Mouse (Mus musculus) intestine, postnatal 0 days (tissue): Measurements from ENCODE around the gene Prdm11. TPM values are rescaled to one million over a fixed set of nuclear protein-coding genes. Genes with fewer than 3 reads are reported as not detected.

Experiments used
- ATAC-seq: fragments of 200-750 bp; cut with Nextera tagmentation; 2 replicates; pipeline ENCODE4 v1.8.0; 2017; ENCODE audit warnings: mild to moderate bottlenecking, moderate TSS enrichment, moderate library complexity
- H3K27ac ChIP-seq: fragments of 300-500 bp; sonication (generic); 2 replicates; pipeline ENCODE4 v1.5.1; 2014; ENCODE audit warnings: mild to moderate bottlenecking, low read depth, low read length, moderate library complexity
- H3K27me3 ChIP-seq: fragments of 300-500 bp; sonication (generic); replicated peaks from 2 replicates; pipeline ENCODE4 v1.6.1; 2014; ENCODE audit warnings: low read length, mixed read lengths; ENCODE audit not compliant: control insufficient read depth, insufficient read depth
- H3K36me3 ChIP-seq: fragments of 300-500 bp; sonication (generic); 2 replicates; pipeline ENCODE4 v1.6.1; 2014; ENCODE audit warnings: mild to moderate bottlenecking, moderate library complexity; ENCODE audit not compliant: control insufficient read depth, insufficient read depth
- H3K4me1 ChIP-seq: fragments of 300-500 bp; sonication (generic); replicated peaks from 2 replicates; pipeline ENCODE4 v1.6.1; 2014; ENCODE audit warnings: antibody characterized with exemption, low read length, mixed read lengths; ENCODE audit not compliant: control insufficient read depth, insufficient read depth
- H3K4me2 ChIP-seq: fragments of 300-500 bp; sonication (generic); replicated peaks from 2 replicates; pipeline ENCODE4 v1.6.1; 2014; ENCODE audit warnings: low read depth, mild to moderate bottlenecking, moderate library complexity
- H3K4me3 ChIP-seq: fragments of 300-500 bp; sonication (generic); 2 replicates; pipeline ENCODE4 v1.5.1; 2014; ENCODE audit warnings: low read depth, low read length
- H3K9ac ChIP-seq: fragments of 300-500 bp; sonication (generic); 2 replicates; pipeline ENCODE4 v1.6.1; 2014; ENCODE audit warnings: mild to moderate bottlenecking, low read depth, low read length
- H3K9me3 ChIP-seq: fragments of 300-500 bp; sonication (generic); 2 replicates; pipeline ENCODE4 v1.6.1; 2016; ENCODE audit warnings: mixed run types; ENCODE audit not compliant: control insufficient read depth
- CTCF ChIP-seq: sonication (generic); IDR thresholded peaks from 2 replicates; pipeline ENCODE4 v1.5.1; 2016; ENCODE audit warnings: low read depth, mild to moderate bottlenecking, control low read depth, antibody characterized with exemption, moderate library complexity
- WGBS: fragments of 180-500 bp; shearing (Covaris S2); extraction: QIAGEN DNeasy Blood & Tissue Kit; methylation state at CpG from one replicate; pipeline ENCODE4 v1.1.7; 2014; 5-methylcytosine and 5-hydroxymethylcytosine counted together
- polyA plus RNA-seq: library from polyadenylated mRNA; unstranded; fragments of >200 nt; fragmentation: Nextera tagmentation; extraction: Ambion mirVana; gene quantifications from 2 replicates; pipeline ENCODE4 v1.2.1, GENCODE M21; 2015

The Prdm11 gene
- polyA plus RNA-seq, 1 experiment from 2014 or later: 2.3 TPM

DNA sequence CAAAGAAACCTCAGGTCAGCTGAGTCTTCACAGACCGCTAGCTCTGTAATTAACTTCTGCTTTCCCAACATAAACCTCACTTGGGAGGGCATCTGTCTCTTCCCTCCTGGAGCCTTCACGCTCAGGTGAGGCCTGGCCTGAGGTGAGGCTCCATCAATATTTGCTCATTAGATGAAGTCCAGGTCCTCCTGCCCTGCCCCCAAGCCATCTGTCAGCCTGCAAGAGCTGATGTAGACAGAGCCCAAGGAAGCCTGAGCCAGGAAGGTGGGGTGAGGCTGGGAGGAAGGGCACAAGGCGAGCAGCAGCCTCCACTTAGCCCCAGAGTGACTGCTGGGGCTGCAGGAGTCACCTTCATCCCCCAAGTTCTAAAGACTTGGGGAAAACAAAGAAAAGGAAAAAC lies 110.5 kb downstream of the Prdm11 start:
- WGBS: 60% methylated on average over 3 of the region's 3 CpGs

DNA sequence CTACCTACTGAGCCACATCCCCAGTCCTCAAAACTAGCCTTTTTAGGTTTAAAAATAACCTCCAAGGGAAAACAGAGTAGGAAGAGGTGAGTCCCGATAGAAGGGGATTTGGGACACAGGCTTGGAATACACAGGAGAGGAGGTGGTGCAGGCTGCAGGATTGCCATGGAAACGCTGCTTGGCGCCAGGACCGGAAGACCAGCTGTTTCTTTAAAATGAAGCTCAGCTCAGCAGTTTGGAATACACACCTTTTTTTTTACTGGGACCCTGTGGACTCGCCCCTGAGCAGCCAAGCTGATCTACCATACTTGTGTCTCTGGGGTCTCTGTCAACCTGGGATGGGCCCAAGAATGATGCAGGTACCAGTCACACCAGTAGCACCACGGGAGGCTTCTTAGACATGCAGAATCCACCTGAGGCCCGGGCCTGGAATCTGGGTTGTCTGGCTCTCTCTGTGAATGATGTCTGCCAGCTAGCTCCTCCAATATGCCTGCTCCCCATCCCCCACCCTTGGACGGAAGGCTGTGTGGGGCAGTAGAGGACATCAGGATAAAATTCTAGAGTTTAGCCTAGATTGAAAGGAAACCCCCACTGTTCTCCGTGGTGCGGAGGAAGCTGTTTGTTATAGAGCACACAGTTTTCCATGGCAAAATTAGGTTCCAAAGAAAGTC lies 111.5 kb downstream of the Prdm11 start:
- no peaks in the 10 kb centered on the region for H3K27me3 ChIP-seq
- no peak overlapping the region for H3K4me3 ChIP-seq
- ATAC-seq: no peak
- H3K4me1 ChIP-seq: no peaks in the 10 kb centered on the region
- H3K36me3 ChIP-seq: no peaks in the 10 kb centered on the region
- H3K4me2 ChIP-seq: no peak overlapping the region
- H3K27ac ChIP-seq: no peak overlapping the region
- 34% methylated on average over 10 of the region's 10 CpGs for WGBS
- H3K9me3 ChIP-seq: no peaks in the 10 kb centered on the region
- TF ChIP-seq CTCF: no peak
- H3K9ac ChIP-seq: no peak overlapping the region

More for the DNA sequence above, 110.5 kb downstream of the Prdm11 start:
- no peak overlapping the region for H3K4me3 ChIP-seq
- no peak overlapping the region for H3K4me2 ChIP-seq
- ATAC-seq: no peak; the same call in 1 of the 2 replicates
- no peak overlapping the region for H3K27ac ChIP-seq
- H3K9ac ChIP-seq: no peak overlapping the region
- no peaks in the 10 kb centered on the region for H3K4me1 ChIP-seq
- H3K9me3 ChIP-seq: no peaks in the 10 kb centered on the region
- H3K36me3 ChIP-seq: no peaks in the 10 kb centered on the region
- no peak for TF ChIP-seq CTCF
- no peaks in the 10 kb centered on the region for H3K27me3 ChIP-seq

DNA sequence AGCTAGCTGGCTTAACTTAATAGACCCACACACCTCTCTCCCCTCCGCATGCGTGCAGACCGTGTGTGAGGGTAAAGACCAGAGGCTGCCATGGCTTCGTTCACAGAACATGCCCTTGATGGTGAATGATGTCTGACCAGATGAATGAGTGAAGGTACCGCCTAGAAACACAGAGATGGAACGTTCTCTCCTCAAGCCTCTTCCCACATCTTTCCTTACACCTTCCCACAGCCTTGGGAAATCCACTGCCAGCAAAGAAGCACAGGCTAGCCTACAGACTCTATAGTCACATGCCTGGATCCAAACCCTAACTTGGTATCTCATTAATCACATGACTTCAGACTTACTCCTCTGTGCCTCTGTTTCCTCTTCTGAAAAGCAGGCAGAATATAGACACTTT lies 112.6 kb downstream of the Prdm11 start:
- 90% methylated on average over 6 of the region's 6 CpGs for WGBS
- Histone ChIP-seq H3K4me1 (no peaks in the 10 kb centered on the region), H3K4me3 (no peak overlapping the region), H3K9me3 (no peaks in the 10 kb centered on the region), H3K9ac (no peak overlapping the region), H3K4me2 (no peak overlapping the region), H3K36me3 (no peaks in the 10 kb centered on the region), H3K27ac (no peak overlapping the region), H3K27me3 (no peaks in the 10 kb centered on the region)
- ATAC-seq: no peak
- TF ChIP-seq CTCF: no peak

DNA sequence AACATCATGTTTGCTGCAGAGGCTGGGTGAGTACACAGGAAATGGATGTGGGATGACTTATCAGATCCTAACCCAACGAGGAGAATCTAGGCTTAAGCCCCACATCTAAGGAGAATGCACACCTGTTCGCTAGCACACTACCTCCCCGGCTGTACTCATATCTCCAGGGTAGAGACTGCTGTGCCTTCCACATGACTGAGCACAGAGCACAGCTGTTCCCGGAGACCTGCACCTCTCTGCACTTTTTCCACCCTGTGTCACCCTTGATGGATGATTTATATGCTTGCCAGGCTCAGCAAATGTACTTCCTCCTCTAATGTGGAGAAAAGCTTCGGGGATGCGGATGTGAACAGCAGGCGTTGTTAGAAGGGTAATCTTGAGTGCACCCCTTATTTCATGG lies 114.9 kb downstream of the Prdm11 start:
- 56% methylated on average over 7 of the region's 7 CpGs for WGBS
- Histone ChIP-seq H3K27ac (no peak overlapping the region), H3K9me3 (no peaks in the 10 kb centered on the region), H3K9ac (no peak overlapping the region), H3K4me2 (no peak overlapping the region), H3K4me3 (no peak overlapping the region), H3K27me3 (no peaks in the 10 kb centered on the region), H3K4me1 (no peaks in the 10 kb centered on the region), H3K36me3 (no peaks in the 10 kb centered on the region)
- no peak for TF ChIP-seq CTCF
- ATAC-seq: no peak

DNA sequence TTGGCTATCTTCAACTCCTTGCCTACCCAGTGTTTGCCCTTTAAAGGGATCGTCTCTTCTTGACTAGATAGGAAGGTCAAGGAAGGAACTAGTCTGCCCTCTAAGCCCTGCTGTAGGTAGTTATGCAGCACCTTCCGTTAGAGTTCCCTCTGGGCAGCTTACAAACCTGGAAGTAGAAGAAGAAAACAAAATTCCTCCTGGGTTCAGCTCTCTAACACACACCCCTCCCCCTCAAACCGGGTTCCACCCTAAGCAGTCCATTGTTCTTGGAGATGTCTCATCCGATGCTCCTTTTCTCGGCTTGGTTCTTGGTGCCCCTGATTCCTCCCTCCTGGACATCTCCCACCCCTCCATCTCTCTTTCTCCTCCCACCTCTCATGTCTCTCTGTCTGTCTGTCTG lies 116.3 kb downstream of the Prdm11 start:
- no peaks in the 10 kb centered on the region for H3K36me3 ChIP-seq
- H3K9me3 ChIP-seq: no peaks in the 10 kb centered on the region
- no peaks in the 10 kb centered on the region for H3K4me1 ChIP-seq
- ATAC-seq: no peak
- TF ChIP-seq CTCF: no peak
- H3K27ac ChIP-seq: no peak overlapping the region
- no peak overlapping the region for H3K4me3 ChIP-seq
- WGBS: 64% methylated on average over 5 of the region's 5 CpGs
- H3K27me3 ChIP-seq: no peaks in the 10 kb centered on the region
- H3K4me2 ChIP-seq: no peak overlapping the region
- H3K9ac ChIP-seq: no peak overlapping the region

DNA sequence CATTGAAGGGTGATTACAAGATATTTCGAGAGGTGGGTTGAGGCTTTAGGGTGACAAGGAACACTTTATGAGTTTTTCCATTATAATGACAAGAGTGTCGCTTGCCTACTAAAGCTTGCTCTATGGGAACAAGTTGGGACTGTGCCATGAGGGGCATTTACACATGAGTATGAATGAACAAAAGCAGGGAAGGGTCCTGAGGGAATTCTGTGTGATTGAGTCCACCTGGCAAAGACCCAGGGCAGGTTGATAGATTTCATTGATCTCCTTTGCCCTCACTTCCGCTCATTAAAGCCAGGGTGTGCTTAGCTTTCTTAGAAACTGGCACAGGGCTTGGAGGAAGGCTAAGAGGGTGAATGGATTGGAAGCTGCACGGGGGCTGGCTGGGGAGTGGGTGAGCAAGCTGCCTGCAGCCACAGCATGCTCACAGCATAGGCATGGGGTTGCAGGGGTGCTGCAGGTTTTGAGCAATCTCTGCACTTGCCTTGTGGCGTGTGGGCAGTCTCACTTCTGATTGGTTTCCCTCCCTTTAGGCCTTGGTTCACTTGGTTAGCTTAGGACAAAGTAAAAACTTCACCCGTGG lies 121.2 kb downstream of the Prdm11 start:
- Histone ChIP-seq H3K36me3 (no peaks in the 10 kb centered on the region), H3K27ac (no peak overlapping the region), H3K4me3 (no peak overlapping the region), H3K4me1 (no peaks in the 10 kb centered on the region), H3K9ac (no peak overlapping the region), H3K4me2 (no peak overlapping the region), H3K9me3 (no peaks in the 10 kb centered on the region), H3K27me3 (no peaks in the 10 kb centered on the region)
- TF ChIP-seq CTCF: no peak
- no peak for ATAC-seq
- WGBS: 73% methylated on average over 6 of the region's 6 CpGs

DNA sequence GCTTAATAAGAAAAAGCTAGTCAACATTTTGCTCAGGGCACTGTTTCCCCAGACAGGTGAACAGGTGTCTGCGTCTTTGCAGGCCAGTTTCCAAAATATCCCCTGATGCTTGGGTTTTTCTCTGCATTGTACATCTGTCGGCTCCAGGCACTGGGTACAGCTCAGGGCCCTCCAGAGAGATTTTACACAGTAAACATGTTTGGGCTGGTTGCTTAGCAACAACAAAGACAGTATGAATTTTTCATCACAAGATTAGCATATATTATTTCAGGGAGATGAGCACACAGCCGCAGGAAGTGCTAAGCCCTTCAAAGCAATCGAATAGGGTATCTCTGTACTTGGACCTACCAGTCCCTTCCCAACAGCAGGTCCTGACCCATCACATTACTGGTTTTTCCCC lies 125.3 kb downstream of the Prdm11 start:
- Histone ChIP-seq H3K4me3 (no peak overlapping the region), H3K9ac (no peak overlapping the region), H3K4me2 (no peak overlapping the region), H3K36me3 (no peaks in the 10 kb centered on the region), H3K27me3 (peaks cover 3% of the 10 kb centered on the region; the same call in 1 of the 2 replicates), H3K4me1 (no peaks in the 10 kb centered on the region), H3K9me3 (no peaks in the 10 kb centered on the region), H3K27ac (no peak overlapping the region)
- 71% methylated on average over 4 of the region's 4 CpGs for WGBS
- no peak for TF ChIP-seq CTCF
- ATAC-seq: no peak
